Comparison of ENCODE assay signal across 11 mouse cellular contexts in genomic region chr17:5537095-5537575, GRCm38 (mm10). TPM values are rescaled to one million over a fixed set of nuclear protein-coding genes. Genes with fewer than 3 reads are reported as not detected.
DNase-seq lines count a peak whose midpoint lies in the region; ATAC-seq and TF ChIP-seq lines count a peak whose summit lies in the region.
"Had no signal": no experiment of that assay in that cellular context is flagged by ENCODE, and none has a peak within 500 bp of the region (broad histone marks: within the 10 kb centered on the region; RNA-seq: fewer than 3 reads in every experiment).

No protein-coding gene starts in this region.

- no peak overlapping the region for H3K27ac ChIP-seq in kidney, embryonic 14.5 days (ENCODE audit: low read depth, low read length)
- H3K27ac ChIP-seq in cortical plate, adult 2 months (ENCODE audit: insufficient read depth, low read length), result peak overlapping the region; percentile 40
- peak overlapping the region; percentile 23; the same call in 1 of the 2 replicates for H3K27ac ChIP-seq in hindbrain, embryonic 15.5 days (replicated peaks)

- no peak for TF ChIP-seq CTCF in cortical plate, adult 2 months (IDR thresholded peaks at IDR 0.05; ENCODE audit: extremely low read depth, insufficient read depth, low read length)

- H3K36me3 ChIP-seq in kidney, embryonic 14.5 days (ENCODE audit: control insufficient read depth, insufficient read depth, low read length), result no peaks in the 10 kb centered on the region
- H3K36me3 ChIP-seq in hindbrain, embryonic 15.5 days, result no peaks in the 10 kb centered on the region

- no peak overlapping the region for H3K9ac ChIP-seq in kidney, embryonic 14.5 days (ENCODE audit: low read depth, low read length)
- no peak overlapping the region for H3K9ac ChIP-seq in hindbrain, embryonic 15.5 days
- H3K9ac ChIP-seq: lung, embryonic 14.5 days had no signal

- no peak overlapping the region for H3K4me2 ChIP-seq in kidney, embryonic 14.5 days (replicated peaks; ENCODE audit: low read depth, low read length)
- no peak overlapping the region for H3K4me2 ChIP-seq in hindbrain, embryonic 15.5 days
- H3K4me2 ChIP-seq: lung, embryonic 14.5 days had no signal

- H3K4me1 ChIP-seq in kidney, embryonic 14.5 days (ENCODE audit: control insufficient read depth, insufficient read depth, low read length), result 0 out of 2 replicates have a peak, but pooled peaks cover 5% of the 10 kb centered on the region
- peaks cover 6% of the 10 kb centered on the region; the same call in 1 of the 2 replicates for H3K4me1 ChIP-seq in cortical plate, adult 2 months (ENCODE audit: control insufficient read depth, insufficient read depth, low read length)
- peaks cover 11% of the 10 kb centered on the region; the same call in 1 of the 2 replicates for H3K4me1 ChIP-seq in hindbrain, embryonic 15.5 days (replicated peaks)

- H3K4me3 ChIP-seq in kidney, embryonic 14.5 days (ENCODE audit: low read length), result no peak overlapping the region
- no peak overlapping the region for H3K4me3 ChIP-seq in cortical plate, adult 2 months (ENCODE audit: insufficient read depth, low read length)
- no peak overlapping the region for H3K4me3 ChIP-seq in hindbrain, embryonic 15.5 days

- H3K27me3 ChIP-seq in kidney, embryonic 14.5 days (ENCODE audit: control insufficient read depth, insufficient read depth, low read length), result no peaks in the 10 kb centered on the region; the same call in 1 of the 2 replicates
- H3K27me3 ChIP-seq in hindbrain, embryonic 15.5 days, result no peaks in the 10 kb centered on the region
- H3K27me3 ChIP-seq: CH12.LX had no signal

- peak; percentile 32; the same call in 1 of the 2 replicates for ATAC-seq in kidney, embryonic 14.5 days (ENCODE audit: low FRiP score, low TSS enrichment)
- ATAC-seq in hindbrain, embryonic 15.5 days (ENCODE audit: low FRiP score, low read depth), result peak; percentile 49; the same call in 1 of the 2 replicates
- no peak for ATAC-seq in monocyte, adult 5-6 weeks (replicated peaks; ENCODE audit: insufficient number of reproducible peaks, low FRiP score, low TSS enrichment, poor library complexity, severe bottlenecking)

- DNase-seq in kidney, adult 9 months, result no peak
- DNase-seq in adrenal gland, postnatal 10 days, result peak; percentile 16
- DNase-seq in heart, postnatal 36 days, result no peak
- DNase-seq in left cerebral cortex, adult 8-10 months (ENCODE audit: low spot score in 2 of 2), result no peak
- DNase-seq: kidney, adult 18-20 months; lung, embryonic 14.5 days had no signal

- TF ChIP-seq POLR2A in cortical plate, adult 2 months (IDR thresholded peaks at IDR 0.05; ENCODE audit: extremely low read depth, insufficient read depth, low read length), result no peak

- 51% methylated on average over 11 of the region's 11 CpGs for WGBS in kidney, embryonic 14.5 days
- WGBS in hindbrain, embryonic 15.5 days, result 50% methylated on average over 11 of the region's 11 CpGs

- H3K9me3 ChIP-seq in kidney, embryonic 14.5 days (ENCODE audit: control insufficient read depth, low read length), result no peaks in the 10 kb centered on the region
- no peaks in the 10 kb centered on the region for H3K9me3 ChIP-seq in hindbrain, embryonic 15.5 days

- intact Hi-C loops in heart, postnatal 36 days (cut with DNase I), result no loop called here

RNA-seq across cellular contexts. Expression of gene Zdhhc14, which starts 44.8 kb away (rescaled TPM):
- 2.0 and 2.7 TPM in 2 replicates for polyA plus RNA-seq in kidney, embryonic 14.5 days (2014; fragmentation: Nextera tagmentation; extraction: Ambion mirVana)
- total RNA-seq in adrenal gland, postnatal 10 days (2021), result 1 to 10 TPM; 6.4 to 8.3 TPM
- 13.0 and 15.1 TPM in 2 replicates for polyA plus RNA-seq in cortical plate, adult 2 months (2012; rRNA removed)
- 12.1 and 13.7 TPM in 2 replicates for polyA plus RNA-seq in hindbrain, embryonic 15.5 days (2015; fragmentation: Nextera tagmentation; extraction: Ambion mirVana)
- total RNA-seq in monocyte, adult 5-6 weeks (2017), result 0.57 to 1.3 TPM (median 1.3 TPM) in 3 replicates
- 1 to 10 TPM; 4.6 to 4.7 TPM for total RNA-seq in heart, postnatal 36 days (2021)
- total RNA-seq in left cerebral cortex, adult 8-10 months (2022), result 10 to 100 TPM; 31.1 to 37.5 (median 33.0) TPM
